11 mouse cellular contexts compared by ENCODE assay signal in genomic region chr2:167291656-167292055, GRCm38 (mm10). TPM values are rescaled to one million over a fixed set of nuclear protein-coding genes. Genes with fewer than 3 reads are reported as not detected.
DNase-seq lines count a peak whose midpoint lies in the region; ATAC-seq and TF ChIP-seq lines count a peak whose summit lies in the region.
"Had no signal": no experiment of that assay in that cellular context is flagged by ENCODE, and none has a peak within 500 bp of the region (broad histone marks: within the 10 kb centered on the region; RNA-seq: fewer than 3 reads in every experiment).

No protein-coding gene starts in this region.

- DNase-seq in forebrain, embryonic 10.5 days (ENCODE audit: extremely low spot score, low spot score), result no peak
- DNase-seq in forebrain, embryonic 11.5 days (ENCODE audit: low spot score), result no peak
- DNase-seq in kidney, postnatal 0 days (ENCODE audit: low spot score), result no peak
- DNase-seq in kidney, postnatal 14 days, result no peak
- peak; percentile 20 for DNase-seq in adrenal gland, adult 2 months
- DNase-seq in liver, embryonic 13.5 days, result no peak
- DNase-seq in embryo, embryonic 9.5 days (ENCODE audit: extremely low spot score), result no peak
- DNase-seq: lung, embryonic 14.5 days had no signal

- peaks cover 43% of the 10 kb centered on the region for H3K4me1 ChIP-seq in forebrain, embryonic 10.5 days
- no peaks in the 10 kb centered on the region for H3K4me1 ChIP-seq in forebrain, embryonic 11.5 days (replicated peaks; ENCODE audit: control insufficient read depth, insufficient read depth, low read length)
- H3K4me1 ChIP-seq in kidney, postnatal 0 days (replicated peaks; ENCODE audit: insufficient read depth, low read length), result no peaks in the 10 kb centered on the region
- peaks cover 44% of the 10 kb centered on the region for H3K4me1 ChIP-seq in liver, embryonic 13.5 days (replicated peaks)
- peaks cover 4% of the 10 kb centered on the region; the same call in 1 of the 2 replicates for H3K4me1 ChIP-seq in forebrain, embryonic 12.5 days

- no peaks in the 10 kb centered on the region for H3K27me3 ChIP-seq in forebrain, embryonic 10.5 days (ENCODE audit: poor library complexity, severe bottlenecking)
- H3K27me3 ChIP-seq in forebrain, embryonic 11.5 days (ENCODE audit: control insufficient read depth, insufficient read depth, low read length), result no peaks in the 10 kb centered on the region
- H3K27me3 ChIP-seq in kidney, postnatal 0 days (ENCODE audit: insufficient read depth, low read length), result no peaks in the 10 kb centered on the region
- H3K27me3 ChIP-seq in liver, embryonic 13.5 days, result no peaks in the 10 kb centered on the region
- no peaks in the 10 kb centered on the region for H3K27me3 ChIP-seq in forebrain, embryonic 12.5 days
- H3K27me3 ChIP-seq: neural tube, embryonic 12.5 days had no signal

- no peak overlapping the region for H3K4me2 ChIP-seq in forebrain, embryonic 11.5 days (ENCODE audit: low read depth, low read length, severe bottlenecking)
- no peak overlapping the region for H3K4me2 ChIP-seq in kidney, postnatal 0 days (ENCODE audit: low read length)
- H3K4me2 ChIP-seq in liver, embryonic 13.5 days, result peak overlapping the region; percentile 67
- H3K4me2 ChIP-seq in forebrain, embryonic 12.5 days, result no peak overlapping the region
- H3K4me2 ChIP-seq: lung, embryonic 14.5 days; neural tube, embryonic 12.5 days had no signal

- no peaks in the 10 kb centered on the region for H3K9me3 ChIP-seq in forebrain, embryonic 10.5 days
- no peaks in the 10 kb centered on the region for H3K9me3 ChIP-seq in forebrain, embryonic 11.5 days (ENCODE audit: control insufficient read depth, low read length)
- H3K9me3 ChIP-seq in kidney, postnatal 0 days (replicated peaks; ENCODE audit: low read length), result no peaks in the 10 kb centered on the region
- H3K9me3 ChIP-seq in liver, embryonic 13.5 days (replicated peaks), result no peaks in the 10 kb centered on the region
- H3K9me3 ChIP-seq in forebrain, embryonic 12.5 days, result no peaks in the 10 kb centered on the region
- H3K9me3 ChIP-seq: neural tube, embryonic 12.5 days had no signal

- no peaks in the 10 kb centered on the region for H3K36me3 ChIP-seq in forebrain, embryonic 10.5 days (replicated peaks)
- H3K36me3 ChIP-seq in forebrain, embryonic 11.5 days (ENCODE audit: control insufficient read depth, insufficient read depth, low read length), result no peaks in the 10 kb centered on the region
- H3K36me3 ChIP-seq in kidney, postnatal 0 days (ENCODE audit: insufficient read depth, low read length), result no peaks in the 10 kb centered on the region
- no peaks in the 10 kb centered on the region for H3K36me3 ChIP-seq in liver, embryonic 13.5 days
- H3K36me3 ChIP-seq in forebrain, embryonic 12.5 days (replicated peaks), result no peaks in the 10 kb centered on the region
- H3K36me3 ChIP-seq: neural tube, embryonic 12.5 days had no signal

- no peak overlapping the region for H3K9ac ChIP-seq in forebrain, embryonic 11.5 days (ENCODE audit: low read length)
- H3K9ac ChIP-seq in kidney, postnatal 0 days (ENCODE audit: low read depth, low read length), result no peak overlapping the region
- peak overlapping the region; percentile 62 for H3K9ac ChIP-seq in liver, embryonic 13.5 days
- H3K9ac ChIP-seq in forebrain, embryonic 12.5 days, result no peak overlapping the region
- H3K9ac ChIP-seq: lung, embryonic 14.5 days; neural tube, embryonic 12.5 days had no signal

- no peak for TF ChIP-seq CTCF in kidney, postnatal 0 days (IDR thresholded peaks at IDR 0.05; ENCODE audit: low read depth)

- H3K27ac ChIP-seq in forebrain, embryonic 10.5 days, result 0 out of 2 replicates have a peak overlapping the region, but pooled peaks have one; percentile 66
- no peak overlapping the region for H3K27ac ChIP-seq in forebrain, embryonic 11.5 days (ENCODE audit: low read depth, low read length)
- H3K27ac ChIP-seq in kidney, postnatal 0 days, result no peak overlapping the region
- peak overlapping the region; percentile 92 for H3K27ac ChIP-seq in liver, embryonic 13.5 days
- no peak overlapping the region for H3K27ac ChIP-seq in forebrain, embryonic 12.5 days
- H3K27ac ChIP-seq: neural tube, embryonic 12.5 days had no signal

- H3K4me3 ChIP-seq in forebrain, embryonic 10.5 days, result no peak overlapping the region
- H3K4me3 ChIP-seq in forebrain, embryonic 11.5 days (ENCODE audit: low read depth, low read length), result no peak overlapping the region
- H3K4me3 ChIP-seq in kidney, postnatal 0 days (replicated peaks; ENCODE audit: low read depth, low read length), result no peak overlapping the region
- peak overlapping the region; percentile 29; the same call in 1 of the 2 replicates for H3K4me3 ChIP-seq in liver, embryonic 13.5 days (replicated peaks)
- no peak overlapping the region for H3K4me3 ChIP-seq in forebrain, embryonic 12.5 days (replicated peaks)
- H3K4me3 ChIP-seq: neural tube, embryonic 12.5 days had no signal

- no peak for ATAC-seq in forebrain, embryonic 11.5 days (replicated peaks; ENCODE audit: low FRiP score)
- ATAC-seq in kidney, postnatal 0 days (replicated peaks; ENCODE audit: low FRiP score, low read depth), result peak; percentile 30; the same call in 1 of the 2 replicates
- ATAC-seq in liver, embryonic 13.5 days (ENCODE audit: low read depth), result no peak
- ATAC-seq in forebrain, embryonic 12.5 days (ENCODE audit: low FRiP score), result no peak
- ATAC-seq: hindbrain, embryonic 16.5 days had no signal

- WGBS in forebrain, embryonic 10.5 days, result 88% methylated on average over 11 of the region's 11 CpGs
- WGBS in forebrain, embryonic 11.5 days, result 91% methylated on average over 11 of the region's 11 CpGs
- 78% methylated on average over 11 of the region's 11 CpGs for WGBS in kidney, postnatal 0 days
- 80% methylated on average over 11 of the region's 11 CpGs for WGBS in liver, embryonic 13.5 days (ENCODE audit: insufficient replicate concordance)
- 90% methylated on average over 11 of the region's 11 CpGs for WGBS in forebrain, embryonic 12.5 days

RNA-seq across cellular contexts. Expression of gene Ptgis, which starts 51.3 kb away (rescaled TPM):
- 13.5 and 13.7 TPM in 2 replicates for polyA plus RNA-seq in forebrain, embryonic 10.5 days (2016; fragmentation: Nextera tagmentation; extraction: Ambion mirVana)
- 8.1 and 9.2 TPM in 2 replicates for polyA plus RNA-seq in forebrain, embryonic 11.5 days (2014; fragmentation: Nextera tagmentation; extraction: Ambion mirVana)
- polyA plus RNA-seq in kidney, postnatal 0 days (2015; fragmentation: Nextera tagmentation; extraction: Ambion mirVana), result 17.7 and 18.7 TPM in 2 replicates
- total RNA-seq in adrenal gland, adult 2 months (2021), result 10 to 100 TPM; 17.3 to 37.2 TPM
- 65.3 and 74.3 TPM in 2 replicates for polyA plus RNA-seq in adrenal gland, adult 2 months (2012; rRNA removed)
- 1.2 and 1.4 TPM in 2 replicates for polyA plus RNA-seq in liver, embryonic 13.5 days (2015; fragmentation: Nextera tagmentation; extraction: Ambion mirVana)
- 4.8 and 6.0 TPM in 2 replicates for polyA plus RNA-seq in forebrain, embryonic 12.5 days (2016; fragmentation: Nextera tagmentation; extraction: Ambion mirVana)

RNA-seq across cellular contexts. Expression of gene B4galt5, which starts 57.3 kb away (rescaled TPM):
- polyA plus RNA-seq in forebrain, embryonic 10.5 days (2016; fragmentation: Nextera tagmentation; extraction: Ambion mirVana), result 6.0 and 7.3 TPM in 2 replicates
- 17.5 and 19.2 TPM in 2 replicates for polyA plus RNA-seq in forebrain, embryonic 11.5 days (2014; fragmentation: Nextera tagmentation; extraction: Ambion mirVana)
- 19.5 and 22.6 TPM in 2 replicates for polyA plus RNA-seq in kidney, postnatal 0 days (2015; fragmentation: Nextera tagmentation; extraction: Ambion mirVana)
- total RNA-seq in adrenal gland, adult 2 months (2021), result 100 to 1,000 TPM in 1 of 2 experiments, 10 to 100 TPM in 1; 92.7 to 113 TPM
- 43.9 and 47.6 TPM in 2 replicates for polyA plus RNA-seq in adrenal gland, adult 2 months (2012; rRNA removed)
- 2.9 and 3.2 TPM in 2 replicates for polyA plus RNA-seq in liver, embryonic 13.5 days (2015; fragmentation: Nextera tagmentation; extraction: Ambion mirVana)
- 7.6 and 13.4 TPM in 2 replicates for polyA plus RNA-seq in forebrain, embryonic 12.5 days (2016; fragmentation: Nextera tagmentation; extraction: Ambion mirVana)

Comparison
In these comparisons a context has a peak if more than half of its experiments do, and no peak if none do; other contexts are left out.
1. H3K27ac ChIP-seq: peak in forebrain, embryonic 10.5 days (single experiment) and liver, embryonic 13.5 days (single experiment); none in forebrain, embryonic 11.5 days (single experiment), kidney, postnatal 0 days (single experiment) and forebrain, embryonic 12.5 days (single experiment).